Mouse (Mus musculus) heart, embryonic 15.5 days (tissue): Measurements from ENCODE around the gene Gipc2. TPM values are rescaled to one million over a fixed set of nuclear protein-coding genes. Genes with fewer than 3 reads are reported as not detected.
"Not testable (repeated sequence)": the region's sequence is repeated elsewhere in the genome, so short reads cannot be mapped to it uniquely, and the experiment has no call there.

ENCODE experiments used
- ATAC-seq: fragments of 200-750 bp; cut with Nextera tagmentation; replicated peaks from 2 replicates; pipeline ENCODE4 v1.8.0; 2017; ENCODE audit warnings: low read depth, moderate TSS enrichment; ENCODE audit not compliant: insufficient number of reproducible peaks, insufficient read depth, low FRiP score
- H3K27ac ChIP-seq: fragments of 300-500 bp; sonication (generic); 2 replicates; pipeline ENCODE4 v1.5.1; 2015; ENCODE audit warnings: mild to moderate bottlenecking, inconsistent platforms
- H3K27me3 ChIP-seq: fragments of 300-500 bp; sonication (generic); 2 replicates; pipeline ENCODE4 v1.6.1; 2015; ENCODE audit warnings: inconsistent platforms
- H3K36me3 ChIP-seq: fragments of 300-500 bp; sonication (generic); 2 replicates; pipeline ENCODE4 v1.6.1; 2015; ENCODE audit warnings: mild to moderate bottlenecking, inconsistent platforms
- H3K4me1 ChIP-seq: fragments of 300-500 bp; sonication (generic); replicated peaks from 2 replicates; pipeline ENCODE4 v1.6.1; 2015; ENCODE audit warnings: inconsistent platforms
- H3K4me2 ChIP-seq: fragments of 300-500 bp; sonication (generic); 2 replicates; pipeline ENCODE4 v1.6.1; 2015; ENCODE audit warnings: inconsistent platforms, mild to moderate bottlenecking, moderate library complexity
- H3K4me3 ChIP-seq: fragments of 300-500 bp; sonication (generic); 2 replicates; pipeline ENCODE4 v1.5.1; 2015; ENCODE audit warnings: mild to moderate bottlenecking, inconsistent platforms
- H3K9ac ChIP-seq: fragments of 300-500 bp; sonication (generic); 2 replicates; pipeline ENCODE4 v1.6.1; 2015; ENCODE audit warnings: mild to moderate bottlenecking, inconsistent platforms
- H3K9me3 ChIP-seq: fragments of 300-500 bp; sonication (generic); replicated peaks from 2 replicates; pipeline ENCODE4 v1.6.1; 2016; ENCODE audit warnings: inconsistent platforms
- WGBS: fragments of 180-500 bp; shearing (Covaris S2); methylation state at CpG from one replicate; pipeline ENCODE4 v1.1.7; 2015; ENCODE audit warnings: mixed read lengths; 5-methylcytosine and 5-hydroxymethylcytosine counted together
- polyA plus RNA-seq: library from polyadenylated mRNA; unstranded; fragments of >200 nt; fragmentation: Nextera tagmentation; extraction: Ambion mirVana; gene quantifications from 2 replicates; pipeline ENCODE4 v1.2.1, GENCODE M21; 2015

The Gipc2 gene
- polyA plus RNA-seq, 1 experiment from 2014 or later: 5.0 TPM

- H3K9ac ChIP-seq, H3K27ac ChIP-seq, H3K27me3 ChIP-seq, H3K4me3 ChIP-seq, H3K4me1 ChIP-seq, ATAC-seq, H3K9me3 ChIP-seq, H3K36me3 ChIP-seq, H3K4me2 ChIP-seq: not testable (repeated sequence)
- WGBS: 88% methylated on average over 4 of the region's 4 CpGs
Observed at GRCm38 (mm10) chr3:152129426-152129825, 36.6 kb downstream of the Gipc2 start.

DNA sequence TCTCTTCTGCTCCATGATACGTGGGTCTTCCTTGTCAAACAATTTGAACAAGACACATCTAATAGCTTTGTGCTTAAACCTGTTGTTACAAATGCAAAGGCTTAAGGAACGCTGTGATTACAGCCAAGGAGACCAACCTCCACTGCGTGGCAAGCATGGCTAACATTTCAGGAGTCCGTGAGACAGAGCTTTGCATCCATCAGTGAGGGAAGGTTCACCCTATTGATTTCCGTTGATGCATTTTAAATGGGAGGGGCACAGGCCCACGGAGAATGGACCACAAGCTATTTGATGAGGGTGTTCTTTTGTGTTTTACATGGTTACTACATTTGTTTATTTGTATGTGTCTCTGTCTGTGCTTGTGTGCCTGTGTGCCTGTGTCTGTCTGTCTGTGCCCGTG, 37.4 kb downstream of the Gipc2 start:
- H3K27ac ChIP-seq: no peak overlapping the region
- WGBS: 87% methylated on average over 7 of the region's 7 CpGs
- H3K36me3 ChIP-seq: no peaks in the 10 kb centered on the region
- no peak overlapping the region for H3K4me2 ChIP-seq
- H3K4me3 ChIP-seq: no peak overlapping the region
- no peak for ATAC-seq
- no peak overlapping the region for H3K9ac ChIP-seq
- H3K27me3 ChIP-seq: no peaks in the 10 kb centered on the region
- H3K9me3 ChIP-seq: no peaks in the 10 kb centered on the region
- peaks cover 6% of the 10 kb centered on the region for H3K4me1 ChIP-seq

- Histone ChIP-seq H3K9me3 (no peaks in the 10 kb centered on the region), H3K4me1 (peaks cover 9% of the 10 kb centered on the region), H3K27me3 (no peaks in the 10 kb centered on the region), H3K4me2 (no peak overlapping the region), H3K27ac (no peak overlapping the region), H3K4me3 (no peak overlapping the region), H3K36me3 (no peaks in the 10 kb centered on the region), H3K9ac (no peak overlapping the region)
- WGBS: 70% methylated on average over 7 of the region's 7 CpGs
- no peak for ATAC-seq
Observed at GRCm38 (mm10) chr3:152127144-152127543, 38.9 kb downstream of the Gipc2 start.

GRCm38 (mm10) chr3:152122720-152123119, 43.3 kb downstream of the Gipc2 start:
- Histone ChIP-seq H3K27me3 (no peaks in the 10 kb centered on the region), H3K4me1 (peaks cover 34% of the 10 kb centered on the region)
- 56% methylated on average over 3 of the region's 3 CpGs for WGBS

GRCm38 (mm10) chr3:152122101-152122500, 43.9 kb downstream of the Gipc2 start:
- H3K9ac ChIP-seq: no peak overlapping the region
- peaks cover 34% of the 10 kb centered on the region for H3K4me1 ChIP-seq
- H3K36me3 ChIP-seq: no peaks in the 10 kb centered on the region
- 13% methylated on average over 6 of the region's 6 CpGs for WGBS
- no peaks in the 10 kb centered on the region for H3K9me3 ChIP-seq
- H3K4me3 ChIP-seq: no peak overlapping the region
- H3K4me2 ChIP-seq: peak overlapping the region; percentile 37; the same call in 1 of the 2 replicates
- peak; percentile 53 for ATAC-seq
- H3K27ac ChIP-seq: peak overlapping the region; percentile 83
- H3K27me3 ChIP-seq: no peaks in the 10 kb centered on the region

More at GRCm38 (mm10) chr3:152122720-152123119, 43.3 kb downstream of the Gipc2 start:
- Histone ChIP-seq H3K27ac (peak overlapping the region; percentile 83), H3K4me2 (no peak overlapping the region), H3K4me3 (no peak overlapping the region), H3K36me3 (no peaks in the 10 kb centered on the region), H3K9ac (no peak overlapping the region), H3K9me3 (no peaks in the 10 kb centered on the region)
- peak; percentile 51; the same call in 1 of the 2 replicates for ATAC-seq

DNA sequence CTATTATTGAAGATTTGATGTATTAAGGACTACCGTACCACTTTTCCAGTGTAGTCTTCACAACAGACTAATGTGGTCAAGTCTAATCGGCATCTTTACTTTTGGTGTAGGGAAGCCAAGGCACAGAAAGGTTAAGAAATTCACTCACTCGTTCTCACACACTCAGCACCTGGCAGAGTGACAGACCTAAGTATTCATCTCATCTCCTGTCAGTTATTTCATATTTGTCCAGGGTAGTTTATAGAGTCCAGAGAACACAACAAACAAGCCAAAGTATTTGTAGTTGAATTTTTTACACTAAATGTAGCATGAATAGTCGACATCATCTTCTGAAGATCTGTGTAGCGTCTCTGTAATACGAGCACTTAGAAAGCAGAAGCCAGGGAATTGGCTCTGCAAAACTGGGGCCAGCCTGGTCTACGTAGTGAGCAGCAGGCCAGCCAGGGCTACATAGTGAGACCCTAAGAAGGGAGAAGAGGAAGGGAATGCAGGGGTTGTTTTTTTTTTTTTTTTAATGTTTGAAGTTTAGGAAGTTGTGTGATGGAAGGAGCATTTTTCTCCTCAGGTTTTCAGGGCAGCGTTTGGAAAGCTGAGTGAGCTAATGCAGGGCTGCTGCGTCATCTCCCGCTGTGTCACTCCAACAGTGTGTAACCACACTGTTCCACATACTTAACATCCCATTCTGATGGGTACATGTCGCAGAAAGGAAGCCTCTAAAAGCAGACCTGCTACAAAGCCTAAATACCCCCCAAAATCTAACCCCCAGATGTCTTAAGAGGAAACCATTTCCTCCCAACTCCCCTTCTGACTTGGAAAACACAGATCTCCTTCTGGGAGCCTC, 44.6 kb downstream of the Gipc2 start:
- H3K36me3 ChIP-seq: no peaks in the 10 kb centered on the region
- 62% methylated on average over 11 of the region's 11 CpGs for WGBS
- H3K27ac ChIP-seq: peak overlapping the region; percentile 83
- no peaks in the 10 kb centered on the region for H3K9me3 ChIP-seq
- no peaks in the 10 kb centered on the region for H3K27me3 ChIP-seq
- peaks cover 34% of the 10 kb centered on the region for H3K4me1 ChIP-seq
- ATAC-seq: no peak
- no peak overlapping the region for H3K9ac ChIP-seq
- H3K4me3 ChIP-seq: no peak overlapping the region
- 0 out of 2 replicates have a peak overlapping the region, but pooled peaks have one; percentile 37 for H3K4me2 ChIP-seq

DNA sequence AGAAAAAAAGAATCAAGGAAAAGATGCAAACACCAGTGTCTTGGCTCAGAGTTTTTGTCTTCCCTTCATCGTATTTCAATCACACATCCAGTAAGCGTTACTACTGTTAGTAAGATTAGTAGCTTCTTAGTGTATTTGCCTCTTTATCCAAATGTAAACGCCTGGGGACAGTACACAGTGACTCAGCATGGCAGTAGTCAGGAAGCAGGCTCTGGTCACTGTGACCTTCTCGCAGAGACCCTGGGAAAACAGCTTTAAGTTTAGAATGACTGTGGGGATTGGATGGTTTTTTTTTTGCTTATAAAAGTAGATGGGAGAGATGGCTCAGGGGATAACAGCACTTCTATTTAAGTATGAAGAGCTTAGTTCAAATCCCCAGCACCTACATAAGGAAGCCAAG, 46.0 kb downstream of the Gipc2 start:
- Histone ChIP-seq H3K27ac (no peak overlapping the region), H3K4me1 (peaks cover 38% of the 10 kb centered on the region), H3K9me3 (no peaks in the 10 kb centered on the region), H3K27me3 (no peaks in the 10 kb centered on the region), H3K9ac (no peak overlapping the region), H3K36me3 (no peaks in the 10 kb centered on the region), H3K4me3 (no peak overlapping the region), H3K4me2 (no peak overlapping the region)
- no peak for ATAC-seq
- WGBS: 44% methylated on average over 4 of the region's 4 CpGs

DNA sequence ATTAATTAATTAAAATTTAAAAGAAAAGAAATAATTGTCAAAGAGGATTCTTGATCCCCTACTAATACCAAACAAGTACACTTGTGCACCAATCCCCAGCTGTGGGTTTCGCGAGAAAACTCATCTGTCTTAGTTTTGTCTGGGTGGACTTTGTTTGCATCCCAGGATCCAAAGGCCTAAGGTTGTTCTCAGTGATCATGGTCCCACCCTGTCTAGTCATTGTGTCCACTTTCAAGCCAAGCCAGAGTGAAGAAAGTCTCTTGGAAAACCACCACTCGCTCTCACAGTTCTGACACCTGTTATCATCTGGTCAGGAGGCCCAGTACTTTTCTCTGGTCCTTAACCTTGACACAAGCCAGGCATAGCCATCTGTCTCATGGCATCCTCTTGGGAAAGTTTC, 48.1 kb downstream of the Gipc2 start:
- H3K27me3 ChIP-seq: no peaks in the 10 kb centered on the region
- H3K4me2 ChIP-seq: no peak overlapping the region
- peaks cover 47% of the 10 kb centered on the region for H3K4me1 ChIP-seq
- no peaks in the 10 kb centered on the region for H3K36me3 ChIP-seq
- H3K4me3 ChIP-seq: no peak overlapping the region
- no peaks in the 10 kb centered on the region for H3K9me3 ChIP-seq
- ATAC-seq: no peak
- H3K9ac ChIP-seq: no peak overlapping the region
- H3K27ac ChIP-seq: no peak overlapping the region
- WGBS: 87% methylated on average over 3 of the region's 3 CpGs

- H3K4me1 ChIP-seq: peaks cover 33% of the 10 kb centered on the region
- H3K4me3 ChIP-seq: no peak overlapping the region
- 82% methylated on average over 3 of the region's 3 CpGs for WGBS
- no peak for ATAC-seq
- no peak overlapping the region for H3K9ac ChIP-seq
- H3K4me2 ChIP-seq: no peak overlapping the region
- H3K9me3 ChIP-seq: no peaks in the 10 kb centered on the region
- no peaks in the 10 kb centered on the region for H3K27me3 ChIP-seq
- H3K36me3 ChIP-seq: no peaks in the 10 kb centered on the region
- no peak overlapping the region for H3K27ac ChIP-seq
Observed at GRCm38 (mm10) chr3:152116140-152116539, 49.9 kb downstream of the Gipc2 start.

DNA sequence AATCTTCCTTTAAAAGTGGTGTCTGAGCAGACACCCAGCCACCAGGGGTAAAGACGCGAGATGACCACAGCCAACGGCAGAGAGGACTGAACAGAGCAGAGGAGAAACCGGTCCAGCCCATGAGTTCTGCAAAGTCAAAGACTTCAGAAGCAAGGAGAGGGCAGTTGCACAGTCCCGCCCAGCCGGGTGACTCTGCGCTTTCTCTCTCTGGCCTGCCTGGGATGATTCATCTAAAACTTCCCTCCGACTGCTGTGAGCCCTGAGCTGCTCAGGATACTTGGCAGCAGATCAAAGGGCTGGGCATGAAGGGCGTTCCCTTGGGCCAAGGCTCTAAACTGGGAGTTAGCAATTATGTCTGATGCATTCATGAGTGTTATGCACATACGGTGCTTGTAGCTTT, 51.2 kb downstream of the Gipc2 start:
- H3K27me3 ChIP-seq: no peaks in the 10 kb centered on the region
- 0 out of 2 replicates have a peak overlapping the region, but pooled peaks have one; percentile 25 for H3K9ac ChIP-seq
- peaks cover 25% of the 10 kb centered on the region for H3K4me1 ChIP-seq
- peak overlapping the region; percentile 42 for H3K4me2 ChIP-seq
- no peaks in the 10 kb centered on the region for H3K9me3 ChIP-seq
- WGBS: 6% methylated on average over 10 of the region's 10 CpGs
- H3K36me3 ChIP-seq: no peaks in the 10 kb centered on the region
- peak overlapping the region; percentile 70 for H3K27ac ChIP-seq
- ATAC-seq: peak; percentile 90
- no peak overlapping the region for H3K4me3 ChIP-seq

GRCm38 (mm10) chr3:152114222-152114621, 51.8 kb downstream of the Gipc2 start:
- no peaks in the 10 kb centered on the region for H3K9me3 ChIP-seq
- no peak overlapping the region for H3K9ac ChIP-seq
- no peak for ATAC-seq
- 42% methylated on average over 4 of the region's 4 CpGs for WGBS
- H3K4me1 ChIP-seq: peaks cover 24% of the 10 kb centered on the region
- 0 out of 2 replicates have a peak overlapping the region, but pooled peaks have one; percentile 9 for H3K27ac ChIP-seq
- peak overlapping the region; percentile 42; the same call in 1 of the 2 replicates for H3K4me2 ChIP-seq
- no peaks in the 10 kb centered on the region for H3K36me3 ChIP-seq
- H3K27me3 ChIP-seq: no peaks in the 10 kb centered on the region
- no peak overlapping the region for H3K4me3 ChIP-seq

DNA sequence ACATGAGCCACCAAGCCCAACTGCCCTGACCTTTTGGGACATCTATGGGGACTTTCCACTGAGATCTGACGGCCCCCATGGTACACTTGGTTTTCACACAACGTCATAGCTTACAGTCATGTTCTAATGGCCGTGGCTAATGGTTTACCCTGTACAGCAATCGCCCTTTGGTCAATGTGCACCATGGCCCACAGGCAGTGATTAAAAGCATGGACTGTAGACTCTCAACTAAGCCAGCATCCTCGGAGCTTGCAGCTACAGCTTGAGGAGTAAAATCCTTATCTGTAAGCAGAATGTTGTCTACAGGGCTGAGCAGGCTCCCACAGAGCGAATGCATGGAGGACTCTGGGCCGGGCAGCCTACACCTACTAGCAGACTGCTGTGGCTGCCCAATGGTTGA, 52.5 kb downstream of the Gipc2 start:
- no peak overlapping the region for H3K27ac ChIP-seq
- H3K9ac ChIP-seq: no peak overlapping the region
- WGBS: 76% methylated on average over 7 of the region's 7 CpGs
- no peaks in the 10 kb centered on the region for H3K27me3 ChIP-seq
- H3K4me1 ChIP-seq: peaks cover 26% of the 10 kb centered on the region
- no peaks in the 10 kb centered on the region for H3K36me3 ChIP-seq
- no peak overlapping the region for H3K4me3 ChIP-seq
- no peaks in the 10 kb centered on the region for H3K9me3 ChIP-seq
- ATAC-seq: no peak
- no peak overlapping the region for H3K4me2 ChIP-seq
